Mouse (Mus musculus) T-helper 1 cell (primary cell): ENCODE data around the gene Trem2.

Experiments
- in situ Hi-C: fragments of 300-600 bp; cut with MboI, MseI; formaldehyde crosslinking; loops from one replicate; pipeline ENCODE4 v1.15.1; 2025; ENCODE audit warnings: high pct_unique_total_duplicates

Trem2 gene

GRCm38 (mm10) chr17:48402751-48403150, 56.5 kb downstream of the Trem2 start:
- in situ Hi-C loops, result loop anchor here (25.0 kb wide), 2 partner anchors 890 to 1515 kb away; partner anchors contain the start of genes Ccnd3, Taf8 and Tbcc
